Mouse (Mus musculus) heart, postnatal 0 days (tissue): ENCODE measurements around the gene Ubqln4. TPM values are rescaled to one million over a fixed set of nuclear protein-coding genes. Genes with fewer than 3 reads are reported as not detected.

Source experiments
- ATAC-seq: fragments of 200-750 bp; cut with Nextera tagmentation; 2 replicates; pipeline ENCODE4 v1.8.0; 2017; ENCODE audit warnings: low read depth, moderate number of reproducible peaks, moderate library complexity; ENCODE audit not compliant: insufficient read depth
- DNase-seq: peaks from one replicate; pipeline ENCODE4 v3.0.0-alpha.2; 2016; ENCODE audit warnings: low spot score
- H3K27ac ChIP-seq: fragments of 300-500 bp; sonication (generic); 2 replicates; pipeline ENCODE4 v1.5.1; 2014; ENCODE audit warnings: low read depth, mild to moderate bottlenecking
- H3K27me3 ChIP-seq: fragments of 300-500 bp; sonication (generic); 2 replicates; pipeline ENCODE4 v1.6.1; 2014; ENCODE audit warnings: low read length, mixed read lengths; ENCODE audit not compliant: control insufficient read depth, insufficient read depth
- H3K36me3 ChIP-seq: fragments of 300-500 bp; sonication (generic); replicated peaks from 2 replicates; pipeline ENCODE4 v1.6.1; 2014; ENCODE audit warnings: low read length, mixed read lengths; ENCODE audit not compliant: control insufficient read depth, insufficient read depth
- H3K4me1 ChIP-seq: fragments of 300-500 bp; sonication (generic); 2 replicates; pipeline ENCODE4 v1.6.1; 2014; ENCODE audit warnings: antibody characterized with exemption; ENCODE audit not compliant: control insufficient read depth, insufficient read depth
- H3K4me2 ChIP-seq: fragments of 300-500 bp; sonication (generic); 2 replicates; pipeline ENCODE4 v1.6.1; 2014; ENCODE audit warnings: low read depth, mild to moderate bottlenecking, low read length, moderate library complexity
- H3K4me3 ChIP-seq: fragments of 300-500 bp; sonication (generic); 2 replicates; pipeline ENCODE4 v1.5.1; 2014; ENCODE audit warnings: low read depth, low read length
- H3K9ac ChIP-seq: fragments of 300-500 bp; sonication (generic); replicated peaks from 2 replicates; pipeline ENCODE4 v1.6.1; 2014; ENCODE audit warnings: low read depth, low read length, mixed read lengths
- H3K9me3 ChIP-seq: fragments of 300-500 bp; sonication (generic); replicated peaks from 2 replicates; pipeline ENCODE4 v1.6.1; 2016; ENCODE audit warnings: low read length; ENCODE audit not compliant: control insufficient read depth
- CTCF ChIP-seq: IDR thresholded peaks from 2 replicates; pipeline ENCODE4 v1.5.1; 2016; ENCODE audit warnings: antibody characterized with exemption, control low read depth, low read depth
- EP300 ChIP-seq: IDR thresholded peaks from 2 replicates; pipeline ENCODE4 v1.6.1; 2016; ENCODE audit warnings: antibody characterized with exemption, low read depth
- WGBS: fragments of 180-500 bp; shearing (Covaris S2); extraction: QIAGEN DNeasy Blood & Tissue Kit; methylation state at CpG from one replicate; pipeline ENCODE4 v1.1.7; 2014; 5-methylcytosine and 5-hydroxymethylcytosine counted together
- microRNA counts: library from miRNA; unstranded; fragments of <30 nt; microRNA quantifications from one replicate; lab custom pipeline; 2015
- microRNA-seq: library from miRNA; unstranded; fragments of <30 nt; microRNA quantifications from one replicate; pipeline ENCODE4, GENCODE M21; 2016
- polyA plus RNA-seq: library from polyadenylated mRNA; unstranded; fragments of >200 nt; fragmentation: Nextera tagmentation; extraction: Ambion mirVana; gene quantifications from 2 replicates; pipeline ENCODE4 v1.2.1, GENCODE M21; 2015
- total RNA-seq: library from RNA; depleted of rRNA; stranded (reverse); fragments of >200 nt; gene quantifications from 2 replicates; pipeline ENCODE4 v1.2.3, GENCODE M21; 2014; ENCODE audit warnings: low replicate concordance; rRNA removed

Ubqln4 gene
- total and polyA plus RNA-seq, 2 experiments from 2014 or later: 18.3 to 82.4 TPM

DNA sequence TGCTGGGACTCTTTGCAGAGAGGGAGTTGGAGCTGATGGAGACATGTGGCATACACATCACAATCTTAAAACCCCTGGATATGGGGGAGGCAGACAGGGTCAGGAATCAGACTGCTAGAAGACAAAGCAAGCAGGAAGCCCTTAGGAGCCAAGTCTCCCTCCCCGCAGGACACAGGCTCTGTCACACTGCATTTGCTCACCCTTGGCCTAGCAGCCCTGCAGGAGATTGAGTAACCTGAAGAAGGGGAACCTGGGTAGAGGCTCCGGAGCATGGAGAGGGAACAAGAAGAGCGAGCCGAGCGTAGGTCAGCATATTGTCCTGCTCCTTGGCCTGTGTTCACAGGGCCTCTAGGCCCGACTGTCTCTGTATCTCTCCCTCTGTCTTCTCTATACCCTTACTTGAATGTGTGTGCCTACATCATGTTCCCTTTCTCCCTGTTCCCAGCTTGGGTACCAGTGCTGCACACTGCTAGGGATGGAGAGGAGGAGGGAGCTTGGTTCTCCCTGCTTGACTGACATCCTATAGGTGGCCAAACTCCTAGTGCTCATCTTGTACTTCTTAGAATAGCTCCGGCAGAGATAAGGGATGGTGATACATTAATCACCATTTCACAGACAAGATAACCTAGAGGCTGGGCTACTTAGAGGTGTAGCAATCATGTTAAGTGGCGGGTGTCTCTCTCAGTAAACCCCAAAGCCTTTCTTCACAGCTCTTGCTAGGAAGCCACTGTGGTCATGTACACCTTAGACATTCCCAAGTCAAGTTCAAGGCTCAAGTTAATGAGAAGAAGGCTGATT, 64.7 kb downstream of the Ubqln4 start:
- Histone ChIP-seq H3K36me3 (no peaks in the 10 kb centered on the region), H3K27me3 (no peaks in the 10 kb centered on the region), H3K27ac (peak overlapping the region; percentile 65), H3K9ac (0 out of 2 replicates have a peak overlapping the region, but pooled peaks have one; percentile 22), H3K4me3 (peak overlapping the region; percentile 3; the same call in 1 of the 2 replicates), H3K4me2 (peak overlapping the region; percentile 51), H3K9me3 (no peaks in the 10 kb centered on the region), H3K4me1 (peaks cover 35% of the 10 kb centered on the region)
- ATAC-seq (no peak), DNase-seq (peak; percentile 41)
- 60% methylated on average over 8 of the region's 8 CpGs for WGBS
- no peak for TF ChIP-seq CTCF
- peak; percentile 70 for TF ChIP-seq EP300

MicroRNAs encoded within 50 kb of the gene (microRNA counts, 519-probe panel; counts per million panel counts)
- not detected for microRNA mmu-miR-1905 (lab: Ali Mortazavi, UCI)

Small RNA genes within 50 kb of the gene (microRNA-seq; reads per million reads assigned to microRNA genes)
- gene Mir1905: not detected

Other genes starting within 250 kb of the Ubqln4 start
- gene Glmp, start 228.7 kb upstream of the Ubqln4 start, total RNA-seq: 75.1 and 156 TPM in 2 replicates
- 129 and 143 TPM in 2 replicates for gene Glmp, start 228.7 kb upstream of the Ubqln4 start, polyA plus RNA-seq
- 0.27 and 3.7 TPM in 2 replicates for gene Tmem79, start 217.6 kb upstream of the Ubqln4 start, total RNA-seq
- gene Tmem79, start 217.6 kb upstream of the Ubqln4 start, polyA plus RNA-seq: 1.3 and 1.6 TPM in 2 replicates
- gene Smg5, start 217.5 kb upstream of the Ubqln4 start, total RNA-seq: 54.3 and 60.8 TPM in 2 replicates
- 25.1 TPM in 2 replicates for gene Smg5, start 217.5 kb upstream of the Ubqln4 start, polyA plus RNA-seq
- gene Paqr6, start 189.2 kb upstream of the Ubqln4 start, total RNA-seq: not detected in 2 replicates
- 1.2 and 1.7 TPM in 2 replicates for gene Paqr6, start 189.2 kb upstream of the Ubqln4 start, polyA plus RNA-seq
- gene Bglap3, start 181.0 kb upstream of the Ubqln4 start, total RNA-seq: not detected in 2 replicates
- gene Bglap3, start 181.0 kb upstream of the Ubqln4 start, polyA plus RNA-seq: not detected in 2 replicates
- not detected in 2 replicates for gene Bglap2, start 175.1 kb upstream of the Ubqln4 start, total RNA-seq
- not detected in 2 replicates for gene Bglap2, start 175.1 kb upstream of the Ubqln4 start, polyA plus RNA-seq
- not detected in 2 replicates for gene Bglap, start 169.3 kb upstream of the Ubqln4 start, total RNA-seq
- not detected in 2 replicates for gene Bglap, start 169.3 kb upstream of the Ubqln4 start, polyA plus RNA-seq
- 86.0 and 116 TPM in 2 replicates for gene Pmf1, start 143.4 kb upstream of the Ubqln4 start, total RNA-seq
- gene Pmf1, start 143.4 kb upstream of the Ubqln4 start, polyA plus RNA-seq: 62.9 and 65.8 TPM in 2 replicates
- gene Slc25a44, start 128.6 kb upstream of the Ubqln4 start, total RNA-seq: 17.2 and 25.4 TPM in 2 replicates
- 9.6 and 9.7 TPM in 2 replicates for gene Slc25a44, start 128.6 kb upstream of the Ubqln4 start, polyA plus RNA-seq
- gene Sema4a, start 92.6 kb upstream of the Ubqln4 start, total RNA-seq: 2.0 and 2.1 TPM in 2 replicates
- 0.93 and 1.0 TPM in 2 replicates for gene Sema4a, start 92.6 kb upstream of the Ubqln4 start, polyA plus RNA-seq
- gene Lmna, start 43.8 kb upstream of the Ubqln4 start, total RNA-seq: 156 and 210 TPM in 2 replicates
- 109 and 122 TPM in 2 replicates for gene Lmna, start 43.8 kb upstream of the Ubqln4 start, polyA plus RNA-seq
- gene Mex3a, start 21.4 kb upstream of the Ubqln4 start, total RNA-seq: 6.0 and 9.7 TPM in 2 replicates
- gene Mex3a, start 21.4 kb upstream of the Ubqln4 start, polyA plus RNA-seq: 2.6 and 2.7 TPM in 2 replicates
- gene Rab25, start 5.5 kb upstream of the Ubqln4 start, total RNA-seq: 0.39 and 2.5 TPM in 2 replicates
- gene Rab25, start 5.5 kb upstream of the Ubqln4 start, polyA plus RNA-seq: 0.16 TPM in 1 of 2 replicates, not detected in the other
- gene Lamtor2, start 684 bp upstream of the Ubqln4 start, total RNA-seq: 3.6 and 34.6 TPM in 2 replicates
- gene Lamtor2, start 684 bp upstream of the Ubqln4 start, polyA plus RNA-seq: 131 and 136 TPM in 2 replicates
- 246 and 286 TPM in 2 replicates for gene Ssr2, start 22.1 kb downstream of the Ubqln4 start, total RNA-seq
- gene Ssr2, start 22.1 kb downstream of the Ubqln4 start, polyA plus RNA-seq: 144 and 146 TPM in 2 replicates
- gene Arhgef2, start 52.2 kb downstream of the Ubqln4 start, total RNA-seq: 81.1 and 146 TPM in 2 replicates
- 52.2 and 56.1 TPM in 2 replicates for gene Arhgef2, start 52.2 kb downstream of the Ubqln4 start, polyA plus RNA-seq
- not detected in 2 replicates for gene Rxfp4, start 99.4 kb downstream of the Ubqln4 start, total RNA-seq
- gene Rxfp4, start 99.4 kb downstream of the Ubqln4 start, polyA plus RNA-seq: not detected in 2 replicates
- 96.2 and 102 TPM in 2 replicates for gene Khdc4, start 132.0 kb downstream of the Ubqln4 start, total RNA-seq
- 44.4 and 46.2 TPM in 2 replicates for gene Khdc4, start 132.0 kb downstream of the Ubqln4 start, polyA plus RNA-seq
- 65.8 and 82.6 TPM in 2 replicates for gene Rit1, start 163.1 kb downstream of the Ubqln4 start, total RNA-seq
- 85.4 and 119 TPM in 2 replicates for gene Rit1, start 163.1 kb downstream of the Ubqln4 start, polyA plus RNA-seq
- 3.5 and 13.4 TPM in 2 replicates for gene Syt11, start 221.4 kb downstream of the Ubqln4 start, total RNA-seq
- gene Syt11, start 221.4 kb downstream of the Ubqln4 start, polyA plus RNA-seq: 3.2 and 4.7 TPM in 2 replicates